Mouse (Mus musculus) brain, adult 2 months (tissue): ENCODE measurements around the gene Fasn.
A peak's percentile ranks its signal among the peaks of the same experiment; 100 is the strongest.
"Not testable (repeated sequence)": the region's sequence is repeated elsewhere in the genome, so short reads cannot be mapped to it uniquely, and the experiment has no call there.

Source experiments
- DNase-seq: peaks from one replicate; pipeline ENCODE4 v3.0.0; 2011; ENCODE audit warnings: low read depth, low spot score

Fasn gene

DNA sequence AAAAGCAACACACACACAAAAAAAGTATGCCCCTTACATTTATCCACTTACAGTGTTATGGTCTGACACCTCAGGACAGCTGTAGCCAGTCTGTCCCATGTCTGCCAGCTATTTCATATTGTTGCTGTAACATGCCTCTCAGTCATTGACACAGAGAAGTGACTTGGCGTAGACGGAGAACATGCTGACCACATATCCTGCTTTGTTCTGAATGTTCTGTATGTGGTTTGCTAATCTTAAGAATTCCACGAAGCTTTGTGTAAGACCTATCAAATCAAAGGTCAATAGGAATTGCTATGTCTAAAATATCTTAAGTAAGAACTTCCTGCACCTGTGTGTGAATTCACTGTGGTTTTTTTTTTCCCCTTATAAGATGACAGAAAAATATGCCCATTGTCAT lies 26.1 kb downstream of the Fasn start:
- DNase-seq: no peak

GRCm38 (mm10) chr11:120796614-120796946 lies 27.8 kb downstream of the Fasn start:
- no peak for DNase-seq

GRCm38 (mm10) chr11:120795756-120796613 lies 28.4 kb downstream of the Fasn start, which contains the start of gene Dus1l:
TSS of gene Dus1l (minus strand) at chr11:120796403.
- DNase-seq: peak; percentile 98

DNA sequence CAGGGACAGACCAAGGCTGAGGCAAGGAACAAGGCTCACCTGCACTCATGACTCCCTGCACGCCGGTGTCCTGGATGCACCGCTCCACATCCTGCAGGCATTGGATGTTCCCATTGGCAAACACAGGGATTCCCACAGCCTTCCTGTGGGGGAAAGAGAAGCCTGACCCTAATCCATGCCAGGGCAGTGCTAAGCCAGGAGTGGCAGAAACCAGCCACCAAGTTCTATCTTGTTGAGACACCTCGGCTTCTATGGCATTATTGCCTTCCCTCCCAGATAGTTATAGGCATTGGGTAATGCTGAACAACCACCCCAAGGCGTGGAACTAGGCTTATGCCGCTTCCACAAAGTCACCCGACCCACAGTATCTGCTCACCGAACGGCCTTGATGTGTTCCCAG lies 31.7 kb downstream of the Fasn start:
- DNase-seq: no peak

DNA sequence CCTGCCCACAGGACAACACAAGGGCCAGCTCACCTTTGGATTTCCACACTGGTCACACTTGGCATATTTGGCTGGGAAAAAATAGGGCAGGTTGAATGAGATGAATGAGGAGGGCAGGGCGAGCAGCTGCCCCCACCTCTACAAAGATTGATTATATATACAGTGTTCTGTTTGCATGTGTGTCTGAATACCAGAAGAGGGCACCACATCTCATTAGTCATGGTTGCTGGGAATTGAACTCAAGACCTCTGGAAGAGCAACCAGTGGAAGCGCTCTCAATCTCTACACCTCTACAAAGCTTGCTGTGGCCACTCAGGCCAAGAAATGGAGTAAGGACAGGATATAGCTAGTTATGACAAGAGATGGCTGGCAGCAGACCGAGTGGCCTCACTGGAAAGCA lies 34.5 kb downstream of the Fasn start:
- no peak for DNase-seq

DNA sequence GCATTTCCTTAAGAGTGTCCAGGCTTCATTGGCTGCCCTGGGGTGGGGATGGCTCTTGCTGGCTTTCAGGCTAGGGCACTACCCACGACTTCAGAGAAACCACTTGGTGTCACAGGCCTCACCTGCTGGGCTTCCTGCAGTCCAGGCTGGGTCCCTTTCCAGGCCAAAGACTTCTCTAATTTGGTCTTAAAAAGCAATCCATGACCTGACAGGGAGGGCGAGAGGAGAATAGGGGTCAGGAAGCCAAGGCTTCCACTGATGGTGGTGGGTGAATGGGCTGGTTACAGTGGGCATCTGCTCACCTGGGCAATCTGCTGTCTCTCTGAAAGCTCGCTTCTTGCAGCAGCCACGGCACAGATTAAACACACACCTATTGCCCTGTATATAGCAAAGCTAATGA lies 35.0 kb downstream of the Fasn start:
- no peak for DNase-seq

DNA sequence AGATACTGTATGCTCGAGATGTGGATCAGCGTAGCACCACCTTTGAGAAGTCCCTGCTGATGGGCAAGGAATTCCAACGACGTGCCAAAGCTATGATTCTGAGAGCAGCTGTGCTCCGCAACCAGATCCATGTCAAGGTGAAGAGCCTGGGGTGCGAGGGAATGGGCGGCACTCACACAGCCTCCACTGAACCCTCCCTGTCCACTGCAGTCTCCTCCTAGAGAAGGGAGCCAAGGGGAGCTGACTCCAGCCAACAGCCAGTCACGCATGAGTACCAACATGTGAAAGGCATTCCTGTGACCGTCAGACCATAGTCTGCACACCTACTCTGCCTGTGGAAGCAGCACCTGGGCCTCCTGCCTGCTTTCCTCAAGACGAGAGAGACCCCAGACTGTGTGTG lies 35.9 kb downstream of the Fasn start:
- not testable (repeated sequence) for DNase-seq

DNA sequence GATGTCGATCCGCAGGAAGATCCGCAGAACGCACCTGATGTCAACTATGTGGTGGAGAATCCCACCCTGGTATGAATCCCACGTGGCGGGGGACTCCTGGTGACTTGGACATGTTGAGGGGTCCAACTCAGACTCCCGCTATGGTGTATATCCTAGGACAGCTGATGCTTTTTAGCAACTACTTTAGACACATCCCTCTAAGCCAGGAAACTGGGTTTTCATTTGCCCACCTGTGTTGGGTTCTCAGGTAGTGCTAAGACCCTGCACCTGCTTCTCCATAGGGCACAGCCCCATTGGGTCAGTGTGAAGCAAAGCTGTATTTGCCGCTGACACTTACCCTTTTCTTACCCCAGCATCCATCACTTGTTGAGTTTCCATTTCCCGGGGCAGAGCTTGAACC lies 39.2 kb downstream of the Fasn start:
- DNase-seq: no peak

GRCm38 (mm10) chr11:120784064-120784791 lies 40.1 kb downstream of the Fasn start, which contains the start of the genes Rfng and Gps1:
TSS of gene Rfng (minus strand) at chr11:120784207.
TSS of gene Gps1 (plus strand) at chr11:120784272.
- peak; percentile 86 for DNase-seq

DNA sequence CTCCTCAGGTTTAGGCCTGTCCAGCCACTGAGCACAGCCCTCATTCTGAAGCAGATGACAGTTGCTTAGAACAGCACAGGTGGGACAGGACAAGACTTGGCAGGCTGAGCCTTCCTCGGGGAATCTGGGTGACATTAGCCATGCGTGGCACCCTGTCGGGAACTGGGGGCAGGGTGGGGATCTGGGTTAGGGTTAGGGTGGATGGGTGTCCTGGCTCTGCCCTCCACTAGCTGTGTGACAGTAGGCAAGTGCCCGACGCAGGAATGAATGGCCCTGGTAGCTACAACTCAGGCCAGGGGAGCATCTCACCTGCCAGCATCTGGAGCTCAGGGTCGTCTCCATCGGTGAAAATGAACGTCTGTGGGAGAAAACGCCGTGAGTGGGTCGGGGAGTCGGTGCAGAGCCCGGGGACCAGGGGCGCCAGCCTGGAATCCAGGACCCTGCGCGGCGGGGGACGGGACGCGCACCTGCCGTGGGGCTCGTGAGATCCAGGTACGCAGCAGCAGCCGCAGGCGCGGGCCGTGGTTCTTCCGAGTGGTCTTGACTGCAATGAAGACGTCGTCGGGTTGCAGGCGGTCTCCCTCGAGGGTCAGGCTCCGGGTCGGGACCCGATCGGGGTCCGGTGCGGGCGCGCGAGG lies 40.8 kb downstream of the Fasn start:
- DNase-seq: peak; percentile 53

DNA sequence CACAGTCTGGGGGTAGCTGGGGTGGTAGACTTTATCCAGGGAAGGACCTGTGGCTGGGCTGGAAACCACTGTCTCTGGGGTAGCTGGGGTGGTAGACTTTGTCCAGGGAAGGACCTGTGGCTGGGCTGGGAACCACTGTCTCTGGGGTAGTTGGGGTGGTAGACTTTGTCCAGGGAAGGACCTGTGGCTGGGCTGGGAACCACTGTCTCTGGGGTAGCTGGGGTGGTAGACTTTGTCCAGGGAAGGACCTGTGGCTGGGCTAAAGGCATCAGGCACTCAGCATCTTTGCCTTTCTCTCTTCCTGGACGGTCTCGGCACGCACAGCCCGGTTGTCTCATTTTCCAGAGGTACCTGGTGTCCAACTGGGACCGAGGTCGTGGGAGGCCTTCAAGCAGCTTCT lies 43.0 kb downstream of the Fasn start:
- DNase-seq: not testable (repeated sequence)

- no peak for DNase-seq
These were observed 44.5 kb downstream of the Fasn start for GRCm38 (mm10) chr11:120779876-120780275.

DNA sequence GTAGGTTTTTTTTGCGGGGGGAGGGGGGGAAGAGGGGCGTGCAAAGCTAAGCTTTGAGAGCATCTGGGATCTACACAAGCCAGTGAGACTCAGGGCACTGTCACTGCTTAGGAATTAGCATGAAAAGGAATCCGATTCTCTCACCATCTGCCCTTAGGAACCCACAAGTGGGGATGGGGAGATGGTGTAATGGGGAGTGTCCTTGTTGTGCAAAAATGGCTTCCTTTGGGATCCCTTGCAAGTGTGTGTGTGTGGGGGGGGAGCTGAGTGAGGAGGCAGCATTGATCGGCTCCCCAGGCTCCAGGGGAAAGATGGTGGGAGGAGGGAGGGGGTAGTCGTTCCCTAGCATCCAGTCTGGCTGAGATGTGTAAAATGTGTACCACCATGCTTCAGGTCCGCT lies 47.2 kb downstream of the Fasn start:
- DNase-seq: no peak

DNA sequence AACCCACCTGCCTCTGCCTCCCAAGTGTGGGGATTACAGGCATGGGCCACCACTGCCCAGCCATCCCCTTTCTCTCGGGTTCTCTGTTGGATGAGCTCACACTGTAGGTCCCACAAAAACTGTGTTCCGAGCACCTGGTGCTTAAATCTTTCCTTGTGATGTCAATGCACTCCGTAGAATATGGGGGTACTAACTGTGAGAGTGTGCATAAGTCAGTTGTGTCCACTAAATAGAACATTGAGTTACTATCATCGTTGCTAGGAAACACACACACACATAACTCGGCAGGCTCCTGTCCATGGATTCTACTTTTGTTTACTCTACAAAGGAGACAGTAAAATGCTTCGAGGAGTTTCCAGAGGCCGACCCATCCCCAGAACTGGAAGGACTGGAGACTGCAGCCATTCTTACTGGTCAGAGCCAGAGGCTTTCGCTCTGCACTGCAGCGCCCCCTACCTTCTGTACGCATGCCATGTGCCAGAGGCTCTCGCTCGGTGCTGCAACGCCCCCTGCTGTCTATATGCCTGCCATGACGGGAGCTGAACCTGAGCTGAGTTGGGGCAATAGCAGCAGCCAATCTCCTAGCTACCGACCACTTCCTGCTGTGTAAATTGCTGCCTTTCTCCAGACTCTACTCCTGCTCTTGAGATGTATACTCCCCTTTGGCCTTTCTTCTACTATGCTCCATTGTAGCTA lies 48.4 kb downstream of the Fasn start:
- DNase-seq: peak; percentile 96

DNA sequence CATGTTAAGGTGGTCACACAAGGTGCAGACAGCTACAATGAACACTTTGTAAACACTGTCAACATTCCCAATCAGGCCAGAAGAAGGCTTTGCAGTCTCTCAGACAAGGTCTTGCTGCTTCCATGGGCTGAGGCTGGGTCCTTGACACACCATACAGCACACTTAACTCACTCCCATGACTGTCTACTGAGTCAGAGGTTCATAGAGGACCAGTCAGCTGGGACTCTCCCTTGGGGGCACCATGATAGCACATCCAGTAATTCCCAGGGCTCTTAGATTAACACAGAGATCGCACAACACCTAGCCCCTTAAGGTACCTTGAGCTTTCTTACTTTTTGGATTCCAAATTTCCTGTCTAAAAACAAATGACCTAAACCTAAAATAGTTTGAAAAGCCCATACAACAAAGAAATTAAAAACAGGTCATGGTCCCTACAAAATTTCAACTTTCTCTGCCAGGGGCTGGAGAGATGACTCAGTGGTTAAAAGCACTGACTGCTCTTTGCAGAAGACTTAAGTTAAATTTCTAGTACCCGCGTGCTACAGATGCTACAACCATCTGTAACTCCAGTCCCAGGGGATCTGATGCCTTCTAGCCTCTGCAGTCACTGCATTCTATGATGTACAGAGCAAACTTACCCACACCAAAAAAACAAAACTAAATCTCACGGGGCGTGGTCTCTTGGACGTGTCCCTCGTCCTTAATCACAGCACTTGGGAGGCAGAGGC lies 50.7 kb downstream of the Fasn start:
- no peak for DNase-seq

DNA sequence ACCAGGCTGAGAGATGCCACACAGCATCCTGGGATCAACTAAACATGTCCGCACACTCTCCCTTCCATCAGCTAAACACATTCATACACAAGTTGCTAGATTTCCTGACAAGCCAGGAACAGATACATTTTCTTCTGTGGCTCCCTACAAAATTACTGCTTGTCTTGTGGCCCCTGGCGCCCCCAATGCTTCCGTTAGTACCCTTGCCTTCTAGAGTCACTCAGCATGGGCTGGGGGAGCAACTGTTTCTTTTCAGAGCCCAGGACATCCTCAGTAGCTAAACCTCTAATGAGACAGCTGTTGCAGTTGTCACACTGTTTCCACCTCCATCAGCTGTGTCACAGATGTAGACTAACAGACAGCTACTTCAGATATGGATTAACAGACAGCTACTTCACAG lies 51.6 kb downstream of the Fasn start:
- DNase-seq: no peak

GRCm38 (mm10) chr11:120768206-120768605 lies 56.1 kb downstream of the Fasn start:
- DNase-seq: no peak

DNA sequence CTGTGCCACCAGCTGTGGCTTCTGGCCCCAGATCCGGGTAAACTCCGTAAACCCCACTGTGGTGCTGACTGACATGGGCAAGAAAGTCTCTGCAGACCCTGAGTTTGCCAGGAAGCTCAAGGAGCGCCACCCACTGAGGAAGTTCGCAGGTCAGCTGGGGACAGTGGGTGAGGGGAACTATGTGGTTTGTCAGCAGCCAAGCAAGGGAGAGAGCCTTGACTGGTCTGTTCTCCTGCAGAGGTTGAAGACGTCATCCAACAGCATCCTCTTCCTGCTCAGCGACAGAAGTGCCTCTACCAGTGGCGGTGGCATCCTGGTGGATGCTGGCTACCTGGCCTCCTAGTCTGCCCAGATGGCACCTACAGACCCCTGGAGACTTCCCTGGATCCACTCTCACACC lies 57.3 kb downstream of the Fasn start:
- not testable (repeated sequence) for DNase-seq

GRCm38 (mm10) chr11:120763121-120763999 lies 61.0 kb downstream of the Fasn start:
- not testable (repeated sequence) for DNase-seq

GRCm38 (mm10) chr11:120762672-120763041 lies 61.7 kb downstream of the Fasn start, which contains the start of gene Hmga1b:
TSS of gene Hmga1b (plus strand) at chr11:120762794.
- not testable (repeated sequence) for DNase-seq
